ENCODE assay signal across 36 mouse cellular contexts in the genomic region with DNA sequence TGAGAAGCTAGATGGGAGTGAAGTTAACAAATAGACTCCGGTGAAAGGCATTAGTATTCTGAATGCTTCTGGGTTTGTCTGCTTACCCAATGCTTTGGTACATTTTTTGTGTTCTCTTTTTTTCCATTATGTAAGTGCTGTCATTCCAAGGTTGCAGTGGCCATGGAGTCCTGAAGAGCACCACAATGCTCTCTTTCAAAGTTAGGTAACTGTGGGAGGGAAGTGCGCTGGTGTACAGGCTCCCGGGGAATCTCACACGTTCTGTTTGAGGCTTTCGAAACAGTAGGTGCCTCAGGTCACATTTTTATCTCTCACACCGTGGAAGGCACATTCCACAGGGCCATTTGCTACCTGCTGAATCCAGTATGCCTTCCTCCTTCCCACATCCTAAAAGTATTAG. TPM values are rescaled to one million over a fixed set of nuclear protein-coding genes. Genes with fewer than 3 reads are reported as not detected.
DNase-seq lines count a peak whose midpoint lies in the region; TF ChIP-seq lines count a peak whose summit lies in the region.
"Had no signal": no experiment of that assay in that cellular context is flagged by ENCODE, and none has a peak within 500 bp of the region (broad histone marks: within the 10 kb centered on the region; RNA-seq: fewer than 3 reads in every experiment).

No protein-coding gene starts in this region.

- H3K27ac ChIP-seq in olfactory bulb, adult 2 months (ENCODE audit: insufficient read depth, low read depth, low read length) = 0 out of 2 replicates have a peak overlapping the region, but pooled peaks have one; percentile 57
- H3K27ac ChIP-seq: embryonic facial prominence, embryonic 15.5 days; forebrain, embryonic 12.5 days; heart, embryonic 10.5 days; heart, embryonic 15.5 days; intestine, embryonic 15.5 days; kidney, postnatal 0 days; liver, embryonic 12.5 days; midbrain, embryonic 10.5 days; midbrain, embryonic 15.5 days; neural tube, embryonic 15.5 days had no signal

- WGBS in olfactory bulb, adult 2 months = 38% methylated on average over 6 of the region's 6 CpGs

- intact Hi-C loops in left cerebral cortex, postnatal 10 days (cut with DNase I) = no loop called here

- TF ChIP-seq CTCF in olfactory bulb, adult 2 months (IDR thresholded peaks at IDR 0.05; ENCODE audit: insufficient read depth, low read depth, low read length) = no peak

- H3K4me3 ChIP-seq in olfactory bulb, adult 2 months (ENCODE audit: insufficient read depth, low read depth, low read length) = no peak overlapping the region
- H3K4me3 ChIP-seq: embryonic facial prominence, embryonic 15.5 days; forebrain, embryonic 12.5 days; heart, embryonic 10.5 days; heart, embryonic 15.5 days; intestine, embryonic 15.5 days; liver, embryonic 12.5 days; midbrain, embryonic 10.5 days; midbrain, embryonic 15.5 days; neural tube, embryonic 15.5 days had no signal

- no peaks in the 10 kb centered on the region for H3K4me1 ChIP-seq in olfactory bulb, adult 2 months (ENCODE audit: control insufficient read depth, insufficient read depth, low read length)
- H3K4me1 ChIP-seq: heart, embryonic 10.5 days; heart, embryonic 15.5 days; intestine, embryonic 15.5 days; liver, embryonic 12.5 days; midbrain, embryonic 10.5 days; midbrain, embryonic 15.5 days; neural tube, embryonic 15.5 days had no signal

- no peak for TF ChIP-seq POLR2A in olfactory bulb, adult 2 months (IDR thresholded peaks at IDR 0.05; ENCODE audit: insufficient read depth, low read depth, low read length)

- peak; percentile 61 for DNase-seq in adrenal gland, adult 2 months
- no peak for DNase-seq in adrenal gland, postnatal 4 days (ENCODE audit: low spot score in 2 of 2)
- peak; percentile 7 for DNase-seq in left cerebral cortex, adult 11 months (ENCODE audit: low spot score)
- no peak for DNase-seq in left cerebral cortex, postnatal 10 days (ENCODE audit: extremely low spot score in 1 of 2, low spot score in 2 of 2)
- peak; percentile 35 for DNase-seq in adrenal gland, postnatal 10 days
- DNase-seq in thymus, postnatal 25 days = no peak
- DNase-seq: cerebellum, adult 8-10 months; embryo, embryonic 11 days; forebrain, postnatal 0 days; gastrocnemius, postnatal 14 days; heart, adult 11 months; kidney, adult 8-10 months; kidney, postnatal 4 days; lung, embryonic 14.5 days; lung, postnatal 14 days; spleen, adult 18-20 months; thymus, adult 18-20 months; thymus, postnatal 4 days had no signal

RNA-seq across cellular contexts. Expression of a gene that starts 32.3 kb away (rescaled TPM):
- under 1 TPM; 0.21 to 0.72 TPM for total RNA-seq in adrenal gland, adult 2 months (2021)
- polyA plus RNA-seq in adrenal gland, adult 2 months (2012; rRNA removed) = 0.07 TPM in 1 of 2 replicates, not detected in the other
- 1 to 10 TPM in 1 of 2 experiments, under 1 TPM in 1; 0.84 to 6.4 TPM for total RNA-seq in adrenal gland, postnatal 4 days (2021)
- under 1 TPM in 1 of 2 experiments, not detected in 1; 0.28 TPM for total RNA-seq in left cerebral cortex, postnatal 10 days (2021)
- total RNA-seq in adrenal gland, postnatal 10 days (2021) = 1 to 10 TPM; 3.2 to 7.6 TPM
- not detected in 2 replicates for polyA plus RNA-seq in olfactory bulb, adult 2 months (2012; ENCODE audit: insufficient read depth, insufficient read length, low replicate concordance, missing spikeins)
- total RNA-seq: forebrain, postnatal 0 days; gastrocnemius, postnatal 14 days; heart, postnatal 25 days; megakaryocyte progenitor cell, adult 5-6 weeks had no signal
- polyA plus RNA-seq: forebrain, embryonic 12.5 days; G1E; heart, embryonic 10.5 days; heart, embryonic 15.5 days; hindbrain, embryonic 11.5 days; hindbrain, embryonic 16.5 days; limb, embryonic 11.5 days; liver, embryonic 12.5 days; lung, embryonic 14.5 days; midbrain, embryonic 10.5 days; midbrain, embryonic 15.5 days; stomach, embryonic 16.5 days had no signal

RNA-seq across cellular contexts. Expression of a gene that starts 59.7 kb away (rescaled TPM):
- 100 to 1,000 TPM in 1 of 2 experiments, 10 to 100 TPM in 1; 85.9 to 121 TPM for total RNA-seq in adrenal gland, adult 2 months (2021)
- polyA plus RNA-seq in adrenal gland, adult 2 months (2012; rRNA removed) = 12.9 and 13.3 TPM in 2 replicates
- total RNA-seq in adrenal gland, postnatal 4 days (2021) = 100 to 1,000 TPM; 122 to 123 TPM
- total RNA-seq in left cerebral cortex, postnatal 10 days (2021) = 10 to 100 TPM; 70.3 to 75.6 TPM
- 100 to 1,000 TPM in 1 of 2 experiments, 10 to 100 TPM in 1; 88.9 to 114 TPM for total RNA-seq in adrenal gland, postnatal 10 days (2021)
- polyA plus RNA-seq in olfactory bulb, adult 2 months (2012; ENCODE audit: insufficient read depth, insufficient read length, low replicate concordance, missing spikeins) = not detected in 2 replicates

Comparison
In these comparisons a context has a peak if more than half of its experiments do, and no peak if none do; other contexts are left out.
1. DNase-seq: peak in adrenal gland, adult 2 months (single experiment), left cerebral cortex, adult 11 months (single experiment) and adrenal gland, postnatal 10 days (single experiment); none in adrenal gland, postnatal 4 days (0 of 2), left cerebral cortex, postnatal 10 days (0 of 2) and thymus, postnatal 25 days (single experiment).